Mouse (Mus musculus) lung, postnatal 0 days (tissue): Measurements from ENCODE around the gene 2310061I04Rik. TPM values are rescaled to one million over a fixed set of nuclear protein-coding genes. Genes with fewer than 3 reads are reported as not detected.

Source experiments
- ATAC-seq: fragments of 200-750 bp; cut with Nextera tagmentation; 2 replicates; pipeline ENCODE4 v1.8.0; 2017; ENCODE audit warnings: moderate library complexity
- DNase-seq: peaks from one replicate; pipeline ENCODE4 v3.0.0-alpha.2; 2016; ENCODE audit warnings: low spot score
- H3K27ac ChIP-seq: fragments of 300-500 bp; sonication (generic); 2 replicates; pipeline ENCODE4 v1.5.1; 2014; ENCODE audit warnings: antibody characterized with exemption, mild to moderate bottlenecking, low read length, mixed read lengths
- H3K27me3 ChIP-seq: fragments of 300-500 bp; sonication (generic); replicated peaks from 2 replicates; pipeline ENCODE4 v1.6.1; 2014; ENCODE audit warnings: low read length, mixed read lengths; ENCODE audit not compliant: insufficient read depth
- H3K36me3 ChIP-seq: fragments of 300-500 bp; sonication (generic); 2 replicates; pipeline ENCODE4 v1.6.1; 2014; ENCODE audit warnings: low read length, mixed read lengths; ENCODE audit not compliant: insufficient read depth
- H3K4me1 ChIP-seq: fragments of 300-500 bp; sonication (generic); 2 replicates; pipeline ENCODE4 v1.6.1; 2014; ENCODE audit warnings: antibody characterized with exemption, low read depth, low read length, mixed read lengths; ENCODE audit not compliant: insufficient read depth
- H3K4me2 ChIP-seq: fragments of 300-500 bp; sonication (generic); replicated peaks from 2 replicates; pipeline ENCODE4 v1.6.1; 2014; ENCODE audit warnings: low read depth, mild to moderate bottlenecking, low read length, moderate library complexity, mixed read lengths
- H3K4me3 ChIP-seq: fragments of 300-500 bp; sonication (generic); 2 replicates; pipeline ENCODE4 v1.5.1; 2014; ENCODE audit warnings: low read depth, low read length
- H3K9ac ChIP-seq: fragments of 300-500 bp; sonication (generic); replicated peaks from 2 replicates; pipeline ENCODE4 v1.6.1; 2014; ENCODE audit warnings: low read depth, mild to moderate bottlenecking
- H3K9me3 ChIP-seq: fragments of 300-500 bp; sonication (generic); 2 replicates; pipeline ENCODE4 v1.6.1; 2016; ENCODE audit warnings: low read length, mixed read lengths
- CTCF ChIP-seq: IDR thresholded peaks from 2 replicates; pipeline ENCODE4 v1.5.1; 2016; ENCODE audit warnings: antibody characterized with exemption, mild to moderate bottlenecking
- EP300 ChIP-seq: IDR thresholded peaks from 2 replicates; pipeline ENCODE4 v1.6.1; 2016; ENCODE audit warnings: antibody characterized with exemption, mild to moderate bottlenecking, control low read depth
- WGBS: fragments of 180-500 bp; shearing (Covaris S2); extraction: QIAGEN DNeasy Blood & Tissue Kit; methylation state at CpG from one replicate; pipeline ENCODE4 v1.1.7; 2014; 5-methylcytosine and 5-hydroxymethylcytosine counted together
- polyA plus RNA-seq: library from polyadenylated mRNA; unstranded; fragments of >200 nt; fragmentation: Nextera tagmentation; extraction: Ambion mirVana; gene quantifications from 2 replicates; pipeline ENCODE4 v1.2.1, GENCODE M21; 2015

The 2310061I04Rik gene
- polyA plus RNA-seq, 1 experiment from 2014 or later, result 18.5 TPM

DNA sequence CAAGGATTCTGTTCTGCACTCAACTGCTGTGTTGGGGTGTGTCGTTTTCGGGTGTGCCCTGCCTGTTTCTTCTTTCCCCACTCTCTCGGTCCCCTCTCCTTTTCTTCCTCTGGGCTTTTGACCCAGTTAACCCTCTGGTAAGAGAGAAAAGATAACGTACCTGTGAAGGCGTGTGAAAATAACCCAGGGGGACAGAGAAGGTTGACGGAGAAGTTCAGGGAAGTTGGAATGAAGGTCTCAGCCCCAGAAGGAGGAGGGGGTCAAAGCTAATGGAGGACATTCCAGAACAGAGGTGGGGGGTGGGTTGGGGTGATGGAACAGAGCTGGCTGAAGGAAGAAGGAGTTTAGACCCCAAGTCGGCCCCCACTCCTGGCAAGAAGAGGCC lies 28.3 kb downstream of the 2310061I04Rik start:
- no peak for DNase-seq
- Histone ChIP-seq H3K9ac (peak overlapping the region; percentile 68), H3K4me3 (peak overlapping the region; percentile 51), H3K9me3 (no peaks in the 10 kb centered on the region), H3K36me3 (no peaks in the 10 kb centered on the region), H3K4me1 (peaks cover 5% of the 10 kb centered on the region), H3K4me2 (peak overlapping the region; percentile 88), H3K27me3 (no peaks in the 10 kb centered on the region), H3K27ac (peak overlapping the region; percentile 90)
- no peak for ATAC-seq
- TF ChIP-seq EP300 (no peak), CTCF (no peak)
- 6% methylated on average over 7 of the region's 7 CpGs for WGBS

- H3K4me2 ChIP-seq, result peak overlapping the region; percentile 88
- DNase-seq, result peak; percentile 46
- no peaks in the 10 kb centered on the region for H3K9me3 ChIP-seq
- H3K4me1 ChIP-seq, result peaks cover 2% of the 10 kb centered on the region; the same call in 1 of the 2 replicates
- 21% methylated on average over 16 of the region's 17 CpGs for WGBS
- peak overlapping the region; percentile 90 for H3K27ac ChIP-seq
- TF ChIP-seq CTCF (no peak; the same call in 1 of the 2 replicates), EP300 (no peak)
- H3K36me3 ChIP-seq, result no peaks in the 10 kb centered on the region
- peak overlapping the region; percentile 51 for H3K4me3 ChIP-seq
- H3K27me3 ChIP-seq, result no peaks in the 10 kb centered on the region
- peak overlapping the region; percentile 68 for H3K9ac ChIP-seq
- no peak for ATAC-seq
These were observed 28.9 kb downstream of the 2310061I04Rik start for GRCm38 (mm10) chr17:35868165-35868820.

DNA sequence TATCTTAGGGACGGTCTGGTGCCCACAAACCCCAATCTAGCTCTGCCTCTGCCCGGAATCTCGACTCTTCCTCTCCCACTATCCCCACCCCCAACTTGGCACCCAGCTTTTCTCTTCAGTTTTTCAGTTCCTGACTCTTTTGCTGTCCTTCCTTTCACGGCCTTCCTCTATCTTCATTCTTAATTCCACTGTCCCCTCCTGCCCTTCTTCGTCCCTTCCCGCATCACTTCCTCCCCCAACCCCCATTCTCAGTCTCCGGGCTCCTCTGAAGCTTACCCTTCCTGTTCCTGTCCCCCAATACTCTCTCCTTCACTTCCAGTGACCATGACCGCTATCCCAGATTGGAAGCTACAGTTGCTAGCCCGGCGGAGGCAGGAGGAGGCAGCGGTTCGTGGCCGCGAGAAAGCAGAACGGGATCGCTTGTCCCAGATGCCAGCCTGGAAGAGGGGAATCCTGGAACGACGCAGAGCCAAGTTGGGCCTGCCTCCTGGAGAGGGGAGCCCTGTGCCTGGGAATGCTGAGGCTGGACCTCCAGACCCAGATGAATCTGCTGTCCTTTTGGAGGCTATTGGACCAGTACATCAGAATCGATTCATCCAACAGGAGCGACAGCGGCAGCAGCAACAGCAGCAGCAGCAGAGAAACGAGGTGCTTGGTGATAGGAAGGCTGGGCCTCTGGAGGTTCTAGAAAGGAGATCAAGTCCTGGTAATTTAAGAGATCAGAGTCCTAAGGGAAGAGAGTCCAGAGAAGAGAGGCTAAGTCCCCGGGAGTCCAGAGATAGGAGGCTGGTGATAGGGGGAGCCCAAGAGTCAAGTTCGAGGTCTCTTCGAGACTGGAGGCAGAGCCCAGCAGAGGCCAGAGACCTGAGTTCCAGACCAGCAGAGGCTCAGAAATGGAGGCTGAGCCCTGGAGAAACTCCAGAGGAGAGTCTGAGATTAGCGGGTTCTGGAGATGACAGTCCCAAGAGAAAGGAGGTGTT lies 30.0 kb downstream of the 2310061I04Rik start:
- no peaks in the 10 kb centered on the region for H3K36me3 ChIP-seq
- no peaks in the 10 kb centered on the region for H3K27me3 ChIP-seq
- peak; percentile 41 for DNase-seq
- ATAC-seq, result no peak
- no peaks in the 10 kb centered on the region for H3K9me3 ChIP-seq
- peak overlapping the region; percentile 90 for H3K27ac ChIP-seq
- TF ChIP-seq EP300 (no peak), CTCF (peak; percentile 50)
- peak overlapping the region; percentile 88 for H3K4me2 ChIP-seq
- peak overlapping the region; percentile 68 for H3K9ac ChIP-seq
- peak overlapping the region; percentile 51 for H3K4me3 ChIP-seq
- peaks cover 2% of the 10 kb centered on the region; the same call in 1 of the 2 replicates for H3K4me1 ChIP-seq
- WGBS, result 7% methylated on average over 26 of the region's 26 CpGs

GRCm38 (mm10) chr17:35866281-35866831 lies 30.9 kb downstream of the 2310061I04Rik start:
- H3K36me3 ChIP-seq, result no peaks in the 10 kb centered on the region
- H3K9me3 ChIP-seq, result no peaks in the 10 kb centered on the region
- H3K27ac ChIP-seq, result peak overlapping the region; percentile 90
- peak overlapping the region; percentile 88 for H3K4me2 ChIP-seq
- ATAC-seq (peak; percentile 18), DNase-seq (peak; percentile 68)
- WGBS, result under 1% methylated on average over 20 of the region's 38 CpGs
- TF ChIP-seq EP300 (peak; percentile 27; the same call in 1 of the 2 replicates), CTCF (no peak)
- no peaks in the 10 kb centered on the region for H3K27me3 ChIP-seq
- peaks cover 2% of the 10 kb centered on the region; the same call in 1 of the 2 replicates for H3K4me1 ChIP-seq
- H3K4me3 ChIP-seq, result peak overlapping the region; percentile 51
- H3K9ac ChIP-seq, result peak overlapping the region; percentile 68

- Histone ChIP-seq H3K4me2 (peak within 1 kb of the TSS; percentile 88), H3K4me1 (peaks cover 5% of the 10 kb centered on the region; the same call in 1 of the 2 replicates), H3K36me3 (no peaks in the 10 kb centered on the region), H3K9ac (peak within 1 kb of the TSS; percentile 68), H3K27ac (peak within 1 kb of the TSS; percentile 90), H3K4me3 (peak within 1 kb of the TSS; percentile 51), H3K9me3 (no peaks in the 10 kb centered on the region), H3K27me3 (no peaks in the 10 kb centered on the region)
- DNase-seq (peak; percentile 88), ATAC-seq (peak; percentile 43)
- under 1% methylated on average over 37 of the region's 48 CpGs for WGBS
- TF ChIP-seq EP300 (no peak; the same call in none of the 2 replicates), CTCF (no peak)
These were observed 31.6 kb downstream of the 2310061I04Rik start, which contains the start of gene Ppp1r18 for GRCm38 (mm10) chr17:35865481-35866280. Gene Ppp1r18 (plus strand): TSS chr17:35865593.
